ENCODE assay signal across 18 mouse cellular contexts in genomic region chr4:142625456-142625855, GRCm38 (mm10).
A peak's percentile ranks its signal among the peaks of the same experiment; 100 is the strongest.
DNase-seq lines count a peak whose midpoint lies in the region; ATAC-seq lines count a peak whose summit lies in the region.
"Had no signal": no experiment of that assay in that cellular context is flagged by ENCODE, and none has a peak within 500 bp of the region (broad histone marks: within the 10 kb centered on the region; RNA-seq: fewer than 3 reads in every experiment).

No protein-coding gene starts in this region.

- DNase-seq in left cerebral cortex, postnatal 14 days (ENCODE audit: low spot score in 2 of 2) = peak; percentile 24 to 45
- DNase-seq in left cerebral cortex, postnatal 10 days (ENCODE audit: extremely low spot score in 1 of 2, low spot score in 2 of 2) = no peak
- peak; percentile 27 for DNase-seq in right cerebral cortex, adult 18-20 months
- DNase-seq in right cerebral cortex, postnatal 25 days = no peak
- peak; percentile 73 for DNase-seq in brain, adult 2 months (ENCODE audit: low read depth, low spot score)
- DNase-seq: adrenal gland, adult 2 months; adrenal gland, postnatal 10 days; adrenal gland, postnatal 25 days; cerebellum, adult 11-12 months; cerebellum, adult 2 months; cerebellum, adult 9-10 months; cerebellum, postnatal 10 days; cerebellum, postnatal 25 days had no signal

- no peak overlapping the region for H3K4me2 ChIP-seq in hindbrain, embryonic 16.5 days (ENCODE audit: low read length)
- H3K4me2 ChIP-seq: embryonic facial prominence, embryonic 12.5 days; forebrain, embryonic 13.5 days had no signal

- intact Hi-C loops in left cerebral cortex, postnatal 14 days (cut with DNase I) = no loop called here
- intact Hi-C loops in left cerebral cortex, postnatal 10 days (cut with DNase I) = no loop called here

- no peak for ATAC-seq in hindbrain, embryonic 16.5 days
- ATAC-seq: forebrain, embryonic 13.5 days; forebrain, embryonic 16.5 days had no signal

- H3K27ac ChIP-seq in hindbrain, embryonic 16.5 days (ENCODE audit: low read depth, low read length) = no peak overlapping the region
- H3K27ac ChIP-seq: embryonic facial prominence, embryonic 10.5 days; embryonic facial prominence, embryonic 12.5 days; forebrain, embryonic 13.5 days had no signal

- no peak overlapping the region for H3K9ac ChIP-seq in hindbrain, embryonic 16.5 days (ENCODE audit: low read depth, low read length)
- H3K9ac ChIP-seq: embryonic facial prominence, embryonic 12.5 days; forebrain, embryonic 13.5 days had no signal

- 43% methylated on average over 3 of the region's 3 CpGs for WGBS in hindbrain, embryonic 16.5 days

- no peaks in the 10 kb centered on the region for H3K27me3 ChIP-seq in hindbrain, embryonic 16.5 days (replicated peaks; ENCODE audit: control insufficient read depth, insufficient read depth, low read length)
- H3K27me3 ChIP-seq: embryonic facial prominence, embryonic 12.5 days; forebrain, embryonic 13.5 days had no signal

- H3K4me3 ChIP-seq in hindbrain, embryonic 16.5 days (ENCODE audit: low read length) = no peak overlapping the region
- H3K4me3 ChIP-seq: embryonic facial prominence, embryonic 10.5 days; embryonic facial prominence, embryonic 12.5 days; forebrain, embryonic 13.5 days had no signal

- H3K36me3 ChIP-seq in hindbrain, embryonic 16.5 days (ENCODE audit: control insufficient read depth, insufficient read depth, low read length) = no peaks in the 10 kb centered on the region
- H3K36me3 ChIP-seq: embryonic facial prominence, embryonic 10.5 days; embryonic facial prominence, embryonic 12.5 days had no signal

- H3K9me3 ChIP-seq in hindbrain, embryonic 16.5 days (ENCODE audit: control insufficient read depth, low read length) = no peaks in the 10 kb centered on the region
- H3K9me3 ChIP-seq: embryonic facial prominence, embryonic 10.5 days; embryonic facial prominence, embryonic 12.5 days; forebrain, embryonic 13.5 days had no signal

- H3K4me1 ChIP-seq in hindbrain, embryonic 16.5 days (ENCODE audit: control insufficient read depth, insufficient read depth, low read depth, low read length) = peaks cover 3% of the 10 kb centered on the region; the same call in 1 of the 2 replicates

Comparison
In these comparisons a context has a peak if more than half of its experiments do, and no peak if none do; other contexts are left out.
1. DNase-seq: peak in left cerebral cortex, postnatal 14 days (2 of 2), right cerebral cortex, adult 18-20 months (single experiment) and brain, adult 2 months (single experiment); none in left cerebral cortex, postnatal 10 days (0 of 2) and right cerebral cortex, postnatal 25 days (single experiment).